Mouse (Mus musculus): ENCODE measurements at regions not wholly inside any gene's neighbourhood (a gene's known extent, or its start where the extent isn't known, plus 50 kb on each side); places are given as distances from the start of the nearest gene placed in this dataset.
"Not testable (repeated sequence)": the region's sequence is repeated elsewhere in the genome, so short reads cannot be mapped to it uniquely, and the experiment has no call there.

DNA sequence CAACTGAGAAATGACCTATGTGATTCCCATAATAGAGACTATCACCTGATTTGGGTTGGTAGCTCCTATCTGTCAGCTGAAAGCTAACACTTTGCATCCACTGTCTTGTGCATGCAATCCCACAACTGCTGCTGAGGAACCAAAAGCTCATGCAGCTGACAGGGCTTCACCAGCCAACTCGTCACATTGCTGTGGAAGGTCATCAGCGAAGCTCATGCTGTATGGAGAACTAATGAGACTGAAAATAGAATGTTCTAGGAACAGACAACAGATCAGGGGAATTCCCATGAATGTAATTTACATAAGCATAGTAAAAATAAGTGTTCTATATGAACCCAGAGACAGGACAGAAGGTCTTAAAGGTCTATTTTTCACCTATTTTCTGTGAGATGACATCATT, 363.5 kb upstream of the Ptger4 start:
- DNase-seq (ENCODE audit: low spot score in 2 of 2): no peak

GRCm38 (mm10) chr15:5623021-5623420, 379.0 kb upstream of the Ptger4 start:
- DNase-seq (ENCODE audit: low spot score in 2 of 2): no peak

GRCm38 (mm10) chr15:5625367-5625766, 381.4 kb upstream of the Ptger4 start:
- DNase-seq (ENCODE audit: low spot score in 2 of 2): no peak

DNA sequence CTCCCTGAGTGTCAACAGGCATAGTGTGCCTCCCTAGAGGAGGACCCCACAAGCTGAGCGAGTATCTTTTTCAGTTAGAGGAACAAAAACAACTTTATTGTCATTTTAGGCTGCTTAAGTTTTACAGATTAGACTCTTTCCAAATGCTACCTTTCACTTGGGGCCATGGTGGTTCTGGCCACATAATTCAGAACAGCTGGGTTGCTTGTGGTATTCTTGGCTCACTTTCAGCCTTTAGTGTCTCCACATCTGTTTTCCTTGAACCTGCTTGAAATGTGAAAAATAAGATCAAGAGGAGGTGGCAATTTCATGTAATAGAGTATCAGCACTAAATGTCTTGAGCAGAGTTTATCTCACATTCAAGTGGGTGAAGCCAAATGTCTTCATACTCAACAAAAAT, 402.7 kb upstream of the Ptger4 start:
- DNase-seq (ENCODE audit: low spot score in 2 of 2): no peak

DNA sequence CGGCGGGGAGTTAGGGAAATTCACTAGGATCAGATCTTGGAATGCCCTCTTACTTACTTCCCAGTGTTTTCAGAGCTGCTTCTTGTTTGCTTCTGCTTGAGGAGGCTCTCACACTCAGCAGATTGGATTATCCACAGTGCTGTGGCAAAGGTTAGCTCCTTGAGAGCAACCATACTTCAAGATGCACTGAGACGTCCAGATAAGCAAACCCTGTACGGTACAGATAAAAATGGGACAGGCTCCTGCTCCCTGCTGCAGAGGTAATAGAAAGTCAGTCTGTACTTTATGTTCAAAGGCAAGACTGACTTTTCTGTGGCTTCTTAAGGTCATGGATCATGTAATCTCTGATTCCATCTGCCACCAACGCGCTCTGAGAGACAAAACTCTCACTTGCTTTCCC, 414.8 kb upstream of the Ptger4 start:
- no peak for DNase-seq (ENCODE audit: low spot score in 2 of 2)

- no peak for DNase-seq (ENCODE audit: low spot score in 2 of 2)
Measured at GRCm38 (mm10) chr15:5660819-5661218, 416.8 kb upstream of the Ptger4 start.

GRCm38 (mm10) chr15:5671781-5672180, 427.8 kb upstream of the Ptger4 start:
- DNase-seq (ENCODE audit: low spot score in 2 of 2): no peak

DNA sequence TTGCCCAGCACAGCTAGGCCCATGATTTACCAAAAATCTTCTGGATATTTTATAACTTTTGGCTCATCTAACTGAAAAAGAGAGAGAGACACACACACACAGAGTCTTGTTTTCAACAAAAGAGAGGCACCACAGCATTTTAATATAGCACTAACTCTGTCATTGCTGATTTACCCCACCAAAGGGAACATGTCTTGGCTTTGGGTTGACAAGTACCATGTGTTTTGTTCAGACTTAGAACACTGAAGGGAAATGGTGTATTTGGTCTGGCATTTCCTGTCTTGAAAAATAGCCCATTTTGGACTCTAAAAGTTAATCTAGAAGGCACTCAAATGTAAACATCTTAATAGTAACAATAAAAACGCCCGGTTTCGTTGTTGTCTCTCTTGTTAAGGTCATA, 432.7 kb upstream of the Ptger4 start:
- DNase-seq (ENCODE audit: low spot score in 2 of 2): no peak

- no peak for DNase-seq (ENCODE audit: low spot score in 2 of 2)
Measured at GRCm38 (mm10) chr15:5693810-5694209, 449.8 kb upstream of the Ptger4 start.

DNA sequence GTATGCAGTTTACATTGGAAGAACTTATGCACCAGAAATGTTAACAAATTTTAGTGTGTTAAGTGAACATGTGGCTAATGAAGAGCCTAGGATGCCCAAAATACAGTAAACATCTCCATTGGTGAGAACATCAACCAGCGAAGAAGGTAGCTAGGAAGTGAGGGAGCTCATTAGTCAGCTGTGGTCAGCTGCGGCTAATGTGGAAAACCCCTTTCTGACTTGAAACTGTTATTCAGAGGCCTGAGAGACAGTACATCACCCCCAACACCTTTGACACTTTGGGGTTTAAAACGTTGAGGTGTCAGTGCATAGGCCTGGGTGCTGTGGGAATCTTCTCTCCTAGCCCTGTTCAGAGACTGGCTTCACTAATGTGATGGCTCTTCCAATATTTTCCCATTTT, 451.0 kb upstream of the Ptger4 start:
- DNase-seq (ENCODE audit: low spot score in 2 of 2): no peak

DNA sequence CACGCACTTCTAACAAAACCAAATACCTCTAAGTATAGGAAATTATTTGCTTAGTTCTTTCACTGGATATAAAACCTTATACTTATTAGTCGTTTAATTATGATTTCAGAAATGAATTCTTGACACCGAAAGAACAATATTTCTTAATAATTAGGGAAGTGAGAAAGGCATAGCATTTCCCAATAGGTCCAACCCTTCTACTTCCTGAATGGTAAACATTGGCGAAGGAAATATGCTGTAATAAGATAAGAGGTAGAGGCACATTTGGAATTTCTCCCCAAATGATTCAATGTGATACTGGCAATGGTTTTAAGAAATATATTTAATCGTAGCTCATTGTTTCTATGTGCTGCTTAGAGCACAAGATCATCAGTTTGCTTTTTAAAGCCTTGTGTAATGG, 464.5 kb upstream of the Ptger4 start:
- no peak for DNase-seq (ENCODE audit: low spot score in 2 of 2)

GRCm38 (mm10) chr15:5740658-5741057, 496.7 kb upstream of the Ptger4 start:
- no peak for DNase-seq (ENCODE audit: low spot score in 2 of 2)

DNA sequence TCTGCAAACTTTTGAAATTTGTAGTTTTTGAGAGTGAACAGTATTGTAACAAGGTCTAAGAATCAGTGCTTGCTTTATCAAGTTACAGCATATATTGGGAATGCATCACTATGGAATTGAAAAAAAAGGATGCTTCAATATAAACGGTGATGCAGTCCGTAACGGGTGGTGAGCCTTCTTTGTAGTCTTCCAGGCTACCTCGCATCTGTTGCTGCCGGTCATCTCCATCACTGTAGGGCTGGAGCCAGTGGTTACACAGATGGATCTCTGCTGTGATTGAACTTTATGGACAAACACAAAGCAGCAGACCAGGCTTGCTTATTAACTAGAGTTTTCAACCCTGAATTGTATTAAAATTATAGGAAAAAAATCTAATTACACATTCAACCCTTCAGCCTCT, 499.9 kb upstream of the Ptger4 start:
- DNase-seq (ENCODE audit: low spot score in 2 of 2): no peak

DNA sequence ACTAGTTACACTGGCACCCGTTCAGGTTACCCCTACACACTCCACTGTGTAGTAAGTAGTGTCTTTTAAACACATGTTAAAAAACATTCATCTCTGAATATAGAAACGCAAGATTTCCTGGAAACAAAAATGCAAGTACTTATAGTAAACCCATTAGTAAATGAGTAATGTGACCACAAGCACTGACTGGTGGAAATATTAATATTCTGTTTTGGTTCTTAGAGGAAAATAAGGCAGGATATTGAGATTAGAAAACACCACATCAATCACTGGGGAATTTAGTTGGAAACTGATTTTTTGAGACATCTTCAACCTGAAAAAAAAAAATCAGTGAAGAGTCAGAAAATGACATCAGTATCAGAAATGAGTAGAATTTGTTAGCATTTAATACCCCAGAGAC, 514.7 kb upstream of the Ptger4 start:
- DNase-seq (ENCODE audit: low spot score in 2 of 2): no peak

- DNase-seq (ENCODE audit: low spot score in 2 of 2): no peak
Measured at GRCm38 (mm10) chr15:5762216-5762615, 518.2 kb upstream of the Ptger4 start.

- no peak for DNase-seq (ENCODE audit: low spot score in 2 of 2)
Measured at GRCm38 (mm10) chr15:5777074-5777473, 522.5 kb upstream of the Dab2 start.

- DNase-seq (ENCODE audit: low spot score in 2 of 2): no peak
Measured at GRCm38 (mm10) chr15:5799917-5800316, 499.7 kb upstream of the Dab2 start.

- no peak for DNase-seq (ENCODE audit: low spot score in 2 of 2)
Measured at GRCm38 (mm10) chr15:5811154-5811732, 488.3 kb upstream of the Dab2 start.

DNA sequence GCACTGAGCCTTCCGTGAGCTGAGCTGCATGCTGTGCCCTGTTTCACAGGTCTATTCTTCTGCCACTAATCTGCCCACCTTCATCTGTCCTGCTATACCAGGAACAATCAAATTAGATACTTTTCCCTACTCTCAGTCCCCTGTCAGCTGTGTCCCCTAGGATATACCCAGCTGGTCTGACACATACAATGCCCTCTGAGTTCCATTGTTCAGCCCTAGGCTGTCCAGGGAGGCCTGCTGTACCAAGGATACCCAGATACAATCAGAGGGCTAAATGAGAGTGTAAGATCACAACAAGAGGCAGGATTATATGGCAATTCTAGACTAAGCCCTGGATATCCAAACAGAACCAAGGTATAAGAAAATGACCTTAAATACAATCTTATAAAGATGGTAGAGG, 487.6 kb upstream of the Dab2 start:
- DNase-seq (ENCODE audit: low spot score in 2 of 2): no peak

- DNase-seq (ENCODE audit: low spot score in 2 of 2): no peak
Measured at GRCm38 (mm10) chr15:5817901-5818576, 481.5 kb upstream of the Dab2 start.

DNA sequence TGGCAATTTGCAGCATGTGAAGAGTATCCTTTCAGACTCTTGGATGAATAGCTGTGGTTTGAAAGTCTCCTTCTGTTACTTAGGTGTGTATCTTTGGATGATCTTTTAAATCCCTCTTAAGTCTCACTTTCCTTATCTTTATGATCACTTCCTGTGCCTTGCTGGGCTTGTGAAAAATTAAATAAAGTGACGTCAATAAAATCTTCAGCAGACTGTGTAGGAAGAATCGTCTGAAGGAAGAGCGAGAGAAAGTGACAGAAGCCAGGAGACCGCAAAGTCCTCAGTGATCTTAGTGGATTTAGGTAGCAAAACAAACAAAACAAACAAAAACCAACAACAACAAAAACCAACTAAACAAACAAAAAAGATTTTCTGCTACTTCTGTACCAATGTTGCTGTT, 459.6 kb upstream of the Dab2 start:
- DNase-seq (ENCODE audit: low spot score in 2 of 2): no peak

DNA sequence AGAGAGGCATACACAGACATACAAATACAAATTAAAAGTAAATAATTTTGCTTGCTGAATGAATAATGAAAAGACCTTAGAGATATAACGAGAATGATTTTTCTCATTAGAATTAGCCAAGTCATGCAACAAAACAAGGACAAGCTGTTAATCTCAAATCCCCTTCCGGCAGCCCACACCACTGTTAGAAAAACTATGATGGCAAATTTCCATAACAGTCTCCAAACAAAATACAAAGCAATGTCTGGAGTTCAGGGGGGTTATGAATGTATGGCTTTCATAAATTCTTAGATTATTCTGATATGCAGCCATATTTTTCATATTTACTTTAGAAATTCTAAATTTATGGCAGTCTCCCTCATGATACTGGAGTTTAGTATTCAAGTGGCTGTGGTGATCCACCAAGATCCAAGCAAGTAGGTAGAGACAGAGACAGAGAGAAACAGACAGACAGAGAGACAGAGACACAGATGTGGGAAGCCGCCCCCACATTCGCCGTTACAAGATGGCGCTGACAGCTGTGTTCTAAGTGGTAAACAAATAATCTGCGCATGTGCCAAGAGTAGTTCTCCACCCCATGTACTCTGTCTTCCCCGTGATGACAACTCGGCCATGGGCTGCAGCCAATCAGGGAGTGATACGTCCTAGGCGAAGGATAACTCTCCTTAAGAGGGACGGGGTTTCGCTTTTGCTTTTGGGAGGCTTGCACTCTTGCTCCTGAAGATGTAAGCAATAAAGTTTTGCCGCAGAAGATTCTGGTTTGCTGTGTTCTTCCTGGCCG, 458.0 kb upstream of the Dab2 start:
- DNase-seq (ENCODE audit: low spot score in 2 of 2): not testable (repeated sequence)

DNA sequence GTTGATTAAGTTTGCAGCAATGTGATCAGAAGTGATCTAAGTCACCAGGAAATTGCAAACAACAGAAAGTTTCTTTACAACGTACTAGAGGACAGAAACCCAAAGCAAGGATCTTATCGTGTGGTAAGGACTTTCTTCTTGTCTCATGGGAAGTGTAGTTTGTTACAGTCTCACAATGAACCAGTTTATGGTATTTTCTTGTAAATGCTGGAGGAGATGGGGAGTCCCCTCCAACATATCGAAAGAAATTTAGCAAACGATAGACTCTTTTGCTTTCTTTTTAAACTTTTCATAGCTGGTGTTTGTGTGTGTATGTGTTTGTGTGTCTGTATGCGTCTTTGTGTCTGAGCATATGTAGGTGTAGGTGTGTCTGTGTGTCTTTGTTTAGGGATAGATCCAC, 453.0 kb upstream of the Dab2 start:
- DNase-seq (ENCODE audit: low spot score in 2 of 2): no peak

Data from adrenal gland, postnatal 4 days (tissue).